Mouse (Mus musculus): ENCODE results near the gene Gucy1a1. TPM values are rescaled to one million over a fixed set of nuclear protein-coding genes. Genes with fewer than 3 reads are reported as not detected.

Gucy1a1 gene
- polyA plus RNA-seq, 1 experiment from 2014 or later: 15.3 TPM

GRCm38 (mm10) chr3:82073741-82074181 lies 71.8 kb downstream of the Gucy1a1 start:
- H3K9me3 ChIP-seq (replicated peaks): no peaks in the 10 kb centered on the region
- H3K27ac ChIP-seq: no peak overlapping the region; the same call in 1 of the 2 replicates
- H3K36me3 ChIP-seq (ENCODE audit: poor library complexity, severe bottlenecking): no peaks in the 10 kb centered on the region
- peak overlapping the region; percentile 73 for H3K9ac ChIP-seq
- H3K4me1 ChIP-seq: peaks cover 11% of the 10 kb centered on the region
- ATAC-seq: peak; percentile 69
- WGBS: under 1% methylated on average over 34 of the region's 34 CpGs
- H3K27me3 ChIP-seq: no peaks in the 10 kb centered on the region; the same call in 1 of the 2 replicates
- peak overlapping the region; percentile 98 for H3K4me2 ChIP-seq
- peak overlapping the region; percentile 58 for H3K4me3 ChIP-seq

- no peak for ATAC-seq
- Histone ChIP-seq H3K4me1 (peaks cover under 1% of the 10 kb centered on the region; the same call in 1 of the 2 replicates), H3K9me3 (replicated peaks) (no peaks in the 10 kb centered on the region), H3K4me2 (no peak overlapping the region), H3K27me3 (no peaks in the 10 kb centered on the region), H3K4me3 (no peak overlapping the region), H3K36me3 (ENCODE audit: poor library complexity, severe bottlenecking) (no peaks in the 10 kb centered on the region), H3K27ac (no peak overlapping the region), H3K9ac (no peak overlapping the region)
- WGBS: 81% methylated on average over 5 of the region's 5 CpGs
Observed at GRCm38 (mm10) chr3:82067830-82068229, 77.8 kb downstream of the Gucy1a1 start.

- Histone ChIP-seq H3K27me3 (no peaks in the 10 kb centered on the region), H3K9ac (no peak overlapping the region), H3K4me2 (no peak overlapping the region), H3K9me3 (replicated peaks) (no peaks in the 10 kb centered on the region), H3K36me3 (ENCODE audit: poor library complexity, severe bottlenecking) (no peaks in the 10 kb centered on the region), H3K27ac (no peak overlapping the region), H3K4me3 (no peak overlapping the region), H3K4me1 (no peaks in the 10 kb centered on the region)
- 0 out of 2 replicates have a peak, but pooled peaks have one; percentile 19 for ATAC-seq
- WGBS: 56% methylated on average over 9 of the region's 9 CpGs
Observed at GRCm38 (mm10) chr3:82061402-82062180, 84.0 kb downstream of the Gucy1a1 start.

DNA sequence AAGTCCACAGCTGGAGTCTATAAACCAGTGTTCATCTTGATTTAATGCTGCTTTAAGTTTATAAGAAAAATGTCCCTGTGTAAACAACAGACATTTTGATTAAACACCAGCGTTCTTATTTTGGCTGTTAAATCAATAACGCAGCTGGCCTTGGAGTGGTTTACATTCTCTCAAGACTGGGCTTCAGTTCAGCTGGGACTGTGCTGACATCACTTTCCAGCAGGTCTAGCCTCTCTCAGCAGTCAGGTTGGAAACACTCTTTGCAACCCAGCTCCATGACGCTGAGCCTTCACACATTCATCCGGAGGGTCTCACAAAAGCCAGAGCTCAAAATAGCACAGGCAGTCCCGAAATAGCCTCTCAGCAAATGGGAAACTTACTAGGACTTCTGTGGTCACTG lies 88.4 kb downstream of the Gucy1a1 start:
- no peak overlapping the region for H3K4me3 ChIP-seq
- H3K27me3 ChIP-seq: no peaks in the 10 kb centered on the region
- H3K4me1 ChIP-seq: no peaks in the 10 kb centered on the region
- no peaks in the 10 kb centered on the region for H3K9me3 ChIP-seq (replicated peaks)
- WGBS: 72% methylated on average over 5 of the region's 5 CpGs
- no peak overlapping the region for H3K27ac ChIP-seq
- H3K36me3 ChIP-seq (ENCODE audit: poor library complexity, severe bottlenecking): no peaks in the 10 kb centered on the region
- H3K9ac ChIP-seq: no peak overlapping the region
- no peak overlapping the region for H3K4me2 ChIP-seq
- no peak for ATAC-seq

- H3K36me3 ChIP-seq (ENCODE audit: poor library complexity, severe bottlenecking): no peaks in the 10 kb centered on the region
- H3K9me3 ChIP-seq (replicated peaks): no peaks in the 10 kb centered on the region
- no peak overlapping the region for H3K27ac ChIP-seq
- H3K4me3 ChIP-seq: no peak overlapping the region
- no peak overlapping the region for H3K9ac ChIP-seq
- 78% methylated on average over 5 of the region's 5 CpGs for WGBS
- no peak for ATAC-seq
- no peak overlapping the region for H3K4me2 ChIP-seq
- H3K27me3 ChIP-seq: no peaks in the 10 kb centered on the region
- no peaks in the 10 kb centered on the region for H3K4me1 ChIP-seq
Observed at GRCm38 (mm10) chr3:82054283-82054974, 91.2 kb downstream of the Gucy1a1 start.

DNA sequence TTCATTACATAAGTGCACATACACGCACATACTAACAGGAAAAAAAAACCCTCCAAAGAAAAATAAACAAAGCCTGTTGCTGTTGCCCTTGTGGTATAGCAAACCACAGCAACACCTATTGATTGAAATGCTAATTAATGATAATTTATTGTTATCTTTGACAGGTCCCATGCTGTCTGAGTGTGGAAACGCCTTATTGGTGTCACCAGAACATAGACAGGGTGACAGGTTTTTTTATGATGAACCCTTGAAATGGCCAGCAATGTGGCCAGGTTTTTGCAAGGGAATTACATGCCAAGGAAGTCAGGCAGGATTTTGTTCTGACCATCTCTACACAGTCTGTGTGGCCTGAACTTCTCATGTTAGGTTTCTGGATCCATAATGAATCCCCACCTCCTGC lies 93.6 kb downstream of the Gucy1a1 start:
- H3K27me3 ChIP-seq: no peaks in the 10 kb centered on the region
- no peak overlapping the region for H3K27ac ChIP-seq
- H3K4me3 ChIP-seq: no peak overlapping the region
- H3K9ac ChIP-seq: no peak overlapping the region
- 60% methylated on average over 2 of the region's 2 CpGs for WGBS
- H3K4me2 ChIP-seq: no peak overlapping the region
- peak; percentile 23; the same call in 1 of the 2 replicates for ATAC-seq
- H3K4me1 ChIP-seq: no peaks in the 10 kb centered on the region; the same call in none of the 2 replicates
- H3K9me3 ChIP-seq (replicated peaks): no peaks in the 10 kb centered on the region
- no peaks in the 10 kb centered on the region for H3K36me3 ChIP-seq (ENCODE audit: poor library complexity, severe bottlenecking)

GRCm38 (mm10) chr3:82051468-82051867 lies 94.1 kb downstream of the Gucy1a1 start:
- no peaks in the 10 kb centered on the region for H3K9me3 ChIP-seq (replicated peaks)
- no peaks in the 10 kb centered on the region for H3K36me3 ChIP-seq (ENCODE audit: poor library complexity, severe bottlenecking)
- H3K4me3 ChIP-seq: no peak overlapping the region
- no peaks in the 10 kb centered on the region; the same call in none of the 2 replicates for H3K4me1 ChIP-seq
- H3K4me2 ChIP-seq: no peak overlapping the region
- peak; percentile 63; the same call in 1 of the 2 replicates for ATAC-seq
- H3K27me3 ChIP-seq: no peaks in the 10 kb centered on the region
- no peak overlapping the region for H3K9ac ChIP-seq
- no peak overlapping the region for H3K27ac ChIP-seq

DNA sequence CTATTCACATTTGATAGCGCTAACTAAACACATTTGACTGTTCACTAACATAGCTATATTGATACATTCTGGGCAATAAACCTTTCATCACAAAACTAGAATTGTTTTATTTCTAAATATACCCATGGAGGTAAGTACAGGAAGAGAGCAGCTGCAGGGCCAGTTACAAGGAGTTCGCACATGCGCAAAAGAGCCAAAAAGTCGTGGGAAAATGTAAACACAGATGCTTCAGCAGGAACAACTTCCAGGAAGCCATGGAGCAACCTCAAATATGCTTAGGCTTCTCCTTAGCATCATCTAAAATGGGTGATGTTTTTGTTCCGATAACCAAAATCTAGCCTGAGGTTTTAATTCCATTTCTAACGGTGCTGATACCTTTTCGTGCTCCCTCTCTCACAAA lies 96.9 kb downstream of the Gucy1a1 start:
- Histone ChIP-seq H3K27me3 (no peaks in the 10 kb centered on the region), H3K9me3 (replicated peaks) (no peaks in the 10 kb centered on the region), H3K4me3 (no peak overlapping the region), H3K9ac (no peak overlapping the region), H3K36me3 (ENCODE audit: poor library complexity, severe bottlenecking) (peaks cover 3% of the 10 kb centered on the region; the same call in 1 of the 2 replicates), H3K4me1 (no peaks in the 10 kb centered on the region; the same call in none of the 2 replicates), H3K27ac (no peak overlapping the region), H3K4me2 (no peak overlapping the region)
- ATAC-seq: no peak
- WGBS: 52% methylated on average over 7 of the region's 7 CpGs

DNA sequence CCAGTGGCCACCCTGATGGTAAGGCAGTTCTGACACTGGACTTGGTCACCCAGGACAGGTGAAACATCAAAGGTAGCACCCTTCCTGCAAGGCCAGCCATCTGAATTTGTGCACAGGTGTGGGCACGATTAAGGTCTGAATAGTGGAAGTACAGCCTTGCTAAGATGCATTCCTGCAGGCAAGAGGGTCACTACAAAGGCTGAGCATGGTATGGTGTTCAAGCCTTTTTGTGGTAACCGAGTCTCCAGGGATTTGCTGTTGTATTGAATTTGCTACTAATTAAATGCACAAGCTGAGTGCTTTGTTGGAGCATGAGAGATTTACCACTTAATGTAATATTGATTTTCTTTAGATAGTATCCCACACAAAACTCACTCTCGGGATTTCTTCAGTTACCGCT lies 97.5 kb downstream of the Gucy1a1 start:
- Histone ChIP-seq H3K4me2 (no peak overlapping the region), H3K27ac (no peak overlapping the region), H3K27me3 (no peaks in the 10 kb centered on the region), H3K9ac (no peak overlapping the region), H3K4me1 (no peaks in the 10 kb centered on the region; the same call in none of the 2 replicates), H3K36me3 (ENCODE audit: poor library complexity, severe bottlenecking) (peaks cover 3% of the 10 kb centered on the region; the same call in 1 of the 2 replicates), H3K4me3 (no peak overlapping the region), H3K9me3 (replicated peaks) (no peaks in the 10 kb centered on the region)
- WGBS: 46% methylated on average over 4 of the region's 4 CpGs
- no peak; the same call in 1 of the 2 replicates for ATAC-seq

DNA sequence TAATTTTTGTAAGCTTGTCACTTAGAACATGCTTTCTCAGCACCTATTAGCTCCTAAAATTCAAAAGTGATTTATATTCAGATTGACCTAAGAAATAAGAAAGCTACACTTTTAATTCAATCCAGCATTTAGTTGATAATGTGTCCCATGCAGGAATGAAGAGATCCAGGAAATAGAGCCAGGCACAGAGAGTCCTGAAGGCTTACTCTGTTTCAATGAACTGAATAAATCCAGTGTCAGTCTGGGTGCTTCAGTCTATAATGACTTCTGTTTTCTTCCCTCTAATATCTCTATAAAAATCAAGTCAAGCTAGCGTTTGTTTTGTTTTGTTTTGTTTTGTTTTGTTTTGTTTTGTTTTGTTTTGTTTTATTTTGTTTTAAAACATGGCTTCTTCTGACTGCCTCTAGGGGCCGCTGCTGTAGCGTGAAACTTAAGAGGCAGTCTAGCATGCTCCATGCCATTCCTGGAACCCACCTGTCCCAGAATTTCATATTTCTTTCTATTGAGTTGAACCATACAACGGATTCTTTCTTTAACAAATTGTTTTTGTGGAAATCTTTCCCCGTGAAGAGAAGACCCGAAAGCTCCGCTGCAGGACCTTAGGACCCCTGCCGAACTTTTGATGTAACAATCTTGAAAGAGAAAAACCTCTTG lies 98.4 kb downstream of the Gucy1a1 start:
- Histone ChIP-seq H3K4me2 (no peak overlapping the region), H3K9me3 (replicated peaks) (no peaks in the 10 kb centered on the region), H3K4me3 (no peak overlapping the region), H3K27me3 (no peaks in the 10 kb centered on the region), H3K36me3 (ENCODE audit: poor library complexity, severe bottlenecking) (peaks cover 3% of the 10 kb centered on the region; the same call in 1 of the 2 replicates), H3K9ac (no peak overlapping the region), H3K4me1 (no peaks in the 10 kb centered on the region; the same call in none of the 2 replicates), H3K27ac (no peak overlapping the region)
- peak; percentile 82 for ATAC-seq
- 30% methylated on average over 8 of the region's 8 CpGs for WGBS

- no peak overlapping the region for H3K27ac ChIP-seq
- no peaks in the 10 kb centered on the region for H3K9me3 ChIP-seq (replicated peaks)
- ATAC-seq: no peak
- H3K4me1 ChIP-seq: no peaks in the 10 kb centered on the region; the same call in none of the 2 replicates
- no peak overlapping the region for H3K4me2 ChIP-seq
- no peak overlapping the region for H3K4me3 ChIP-seq
- WGBS: 90% methylated on average over 8 of the region's 8 CpGs
- H3K27me3 ChIP-seq: no peaks in the 10 kb centered on the region
- H3K9ac ChIP-seq: no peak overlapping the region
- H3K36me3 ChIP-seq (ENCODE audit: poor library complexity, severe bottlenecking): peaks cover 3% of the 10 kb centered on the region; the same call in 1 of the 2 replicates
Observed at GRCm38 (mm10) chr3:82046087-82046486, 99.5 kb downstream of the Gucy1a1 start.

DNA sequence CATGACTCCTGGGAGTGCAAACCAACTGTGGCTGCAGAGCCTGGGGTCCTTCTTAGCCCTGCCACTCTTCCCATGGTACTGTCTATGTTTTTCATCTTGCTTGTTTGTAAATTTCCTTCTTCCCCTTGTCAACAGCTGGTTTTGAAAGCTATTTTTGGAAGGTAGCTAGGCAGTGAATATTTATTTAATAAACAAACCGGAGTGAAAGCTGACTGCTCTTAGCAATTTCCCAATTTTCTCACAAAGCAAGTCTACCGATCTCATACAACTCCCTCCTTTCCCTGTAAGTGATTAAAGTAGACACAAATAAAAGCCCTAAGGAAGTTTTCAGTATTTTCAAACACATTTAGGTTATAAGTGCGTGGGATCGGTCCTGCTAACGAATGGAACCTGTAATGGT lies 100.7 kb downstream of the Gucy1a1 start:
- no peaks in the 10 kb centered on the region for H3K9me3 ChIP-seq (replicated peaks)
- no peak overlapping the region for H3K4me3 ChIP-seq
- H3K27ac ChIP-seq: no peak overlapping the region
- ATAC-seq: no peak
- WGBS: 90% methylated on average over 5 of the region's 5 CpGs
- no peaks in the 10 kb centered on the region; the same call in none of the 2 replicates for H3K4me1 ChIP-seq
- H3K27me3 ChIP-seq: no peaks in the 10 kb centered on the region
- H3K36me3 ChIP-seq (ENCODE audit: poor library complexity, severe bottlenecking): peaks cover 4% of the 10 kb centered on the region; the same call in 1 of the 2 replicates
- no peak overlapping the region for H3K9ac ChIP-seq
- H3K4me2 ChIP-seq: no peak overlapping the region
